Mouse (Mus musculus): Measurements from ENCODE around the gene Itga9.

Itga9 gene

GRCm38 (mm10) chr9:118778596-118778995, 172.1 kb downstream of the Itga9 start:
- DNase-seq, result no peak

GRCm38 (mm10) chr9:118784621-118785020, 178.1 kb downstream of the Itga9 start:
- DNase-seq, result no peak

GRCm38 (mm10) chr9:118785816-118786215, 179.3 kb downstream of the Itga9 start:
- DNase-seq, result peak; percentile 28

GRCm38 (mm10) chr9:118788869-118789281, 182.4 kb downstream of the Itga9 start:
- no peak for DNase-seq

GRCm38 (mm10) chr9:118791231-118791630, 184.7 kb downstream of the Itga9 start:
- no peak for DNase-seq

- no peak for DNase-seq
Observed at GRCm38 (mm10) chr9:118793151-118793785, 186.8 kb downstream of the Itga9 start.

GRCm38 (mm10) chr9:118794668-118795067, 188.2 kb downstream of the Itga9 start:
- DNase-seq, result no peak

GRCm38 (mm10) chr9:118795304-118795703, 188.8 kb downstream of the Itga9 start:
- DNase-seq, result no peak

GRCm38 (mm10) chr9:118799105-118799504, 192.6 kb downstream of the Itga9 start:
- DNase-seq, result no peak

GRCm38 (mm10) chr9:118801176-118801909, 194.9 kb downstream of the Itga9 start:
- peak; percentile 96 for DNase-seq

- no peak for DNase-seq
Observed at GRCm38 (mm10) chr9:118801910-118802287, 195.4 kb downstream of the Itga9 start.

GRCm38 (mm10) chr9:118802380-118802779, 195.9 kb downstream of the Itga9 start:
- DNase-seq, result no peak

GRCm38 (mm10) chr9:118805740-118806139, 199.2 kb downstream of the Itga9 start:
- no peak for DNase-seq

- DNase-seq, result no peak
Observed at GRCm38 (mm10) chr9:118807669-118808068, 201.2 kb downstream of the Itga9 start.

GRCm38 (mm10) chr9:118812221-118812620, 205.7 kb downstream of the Itga9 start:
- DNase-seq, result no peak

- DNase-seq, result no peak
Observed at GRCm38 (mm10) chr9:118813492-118813891, 207.0 kb downstream of the Itga9 start.

- DNase-seq, result no peak
Observed at GRCm38 (mm10) chr9:118814056-118814455, 207.6 kb downstream of the Itga9 start.

- DNase-seq, result no peak
Observed at GRCm38 (mm10) chr9:118814461-118814860, 208.0 kb downstream of the Itga9 start.

GRCm38 (mm10) chr9:118815543-118815942, 209.1 kb downstream of the Itga9 start:
- no peak for DNase-seq

GRCm38 (mm10) chr9:118818508-118818907, 212.0 kb downstream of the Itga9 start:
- DNase-seq, result no peak

GRCm38 (mm10) chr9:118821220-118822185, 215.0 kb downstream of the Itga9 start:
- DNase-seq, result no peak

GRCm38 (mm10) chr9:118822186-118822555, 215.7 kb downstream of the Itga9 start:
- no peak for DNase-seq

- DNase-seq, result no peak
Observed at GRCm38 (mm10) chr9:118822581-118822980, 216.1 kb downstream of the Itga9 start.
